Mouse (Mus musculus) embryonic facial prominence, embryonic 13.5 days (tissue): ENCODE measurements around the gene Rragc. TPM values are rescaled to one million over a fixed set of nuclear protein-coding genes. Genes with fewer than 3 reads are reported as not detected.

Experiments used
- ATAC-seq: fragments of 200-750 bp; cut with Nextera tagmentation; 2 replicates; pipeline ENCODE4 v1.8.0; 2017; ENCODE audit warnings: low read depth; ENCODE audit not compliant: insufficient number of reproducible peaks, insufficient read depth, low FRiP score, low TSS enrichment
- H3K27ac ChIP-seq: fragments of 300-500 bp; sonication (generic); 2 replicates; pipeline ENCODE4 v1.5.1; 2015; ENCODE audit warnings: moderate library complexity, mild to moderate bottlenecking, inconsistent platforms
- H3K27me3 ChIP-seq: fragments of 300-500 bp; sonication (generic); 2 replicates; pipeline ENCODE4 v1.6.1; 2015; ENCODE audit warnings: mild to moderate bottlenecking, inconsistent platforms
- H3K36me3 ChIP-seq: fragments of 300-500 bp; sonication (generic); 2 replicates; pipeline ENCODE4 v1.6.1; 2015; ENCODE audit warnings: mild to moderate bottlenecking, inconsistent platforms
- H3K4me1 ChIP-seq: fragments of 300-500 bp; sonication (generic); 2 replicates; pipeline ENCODE4 v1.6.1; 2015; ENCODE audit warnings: inconsistent platforms
- H3K4me2 ChIP-seq: fragments of 300-500 bp; sonication (generic); 2 replicates; pipeline ENCODE4 v1.6.1; 2015; ENCODE audit warnings: moderate library complexity, mild to moderate bottlenecking, inconsistent platforms
- H3K4me3 ChIP-seq: fragments of 300-500 bp; sonication (generic); 2 replicates; pipeline ENCODE4 v1.5.1; 2015; ENCODE audit warnings: mild to moderate bottlenecking, inconsistent platforms
- H3K9ac ChIP-seq: fragments of 300-500 bp; sonication (generic); 2 replicates; pipeline ENCODE4 v1.6.1; 2015; ENCODE audit warnings: mild to moderate bottlenecking, inconsistent platforms
- H3K9me3 ChIP-seq: fragments of 300-500 bp; sonication (generic); 2 replicates; pipeline ENCODE4 v1.6.1; 2016; ENCODE audit warnings: inconsistent platforms
- WGBS: fragments of 180-500 bp; shearing (Covaris S2); methylation state at CpG from one replicate; pipeline ENCODE4 v1.1.7; 2015; ENCODE audit warnings: mixed read lengths; 5-methylcytosine and 5-hydroxymethylcytosine counted together
- polyA plus RNA-seq: library from polyadenylated mRNA; unstranded; fragments of >200 nt; fragmentation: Nextera tagmentation; extraction: Ambion mirVana; gene quantifications from 2 replicates; pipeline ENCODE4 v1.2.1, GENCODE M21; 2015

Rragc gene
- polyA plus RNA-seq, 1 experiment from 2014 or later: 60.0 TPM

- Histone ChIP-seq H3K27ac (no peak overlapping the region), H3K4me2 (peak overlapping the region; percentile 51), H3K27me3 (peaks cover 45% of the 10 kb centered on the region), H3K9ac (peak overlapping the region; percentile 61), H3K4me1 (peaks cover 22% of the 10 kb centered on the region), H3K9me3 (no peaks in the 10 kb centered on the region), H3K4me3 (peak overlapping the region; percentile 29), H3K36me3 (no peaks in the 10 kb centered on the region)
- ATAC-seq: no peak
- 8% methylated on average over 31 of the region's 31 CpGs for WGBS
These were observed 39.7 kb downstream of the Rragc start for GRCm38 (mm10) chr4:123956703-123957491.

DNA sequence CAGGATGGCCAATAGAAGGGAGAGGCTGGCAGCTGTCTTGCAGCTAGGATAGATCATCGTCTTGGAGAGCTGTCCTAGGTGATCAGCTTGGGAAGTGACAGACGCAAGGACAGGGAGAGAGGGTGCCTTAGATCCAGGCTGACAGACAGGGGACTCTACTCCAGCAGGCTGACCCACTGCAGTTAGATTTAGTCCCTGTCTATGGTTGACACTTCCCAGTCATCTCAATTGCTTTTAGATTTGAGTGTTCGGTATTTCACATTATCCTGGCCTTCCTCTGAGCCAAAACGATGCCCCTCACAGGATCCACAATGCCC is 40.2 kb downstream of the Rragc start:
- Histone ChIP-seq H3K9ac (no peak overlapping the region), H3K4me1 (peaks cover 22% of the 10 kb centered on the region), H3K9me3 (no peaks in the 10 kb centered on the region), H3K27ac (no peak overlapping the region), H3K36me3 (no peaks in the 10 kb centered on the region), H3K4me3 (peak overlapping the region; percentile 29; the same call in 1 of the 2 replicates), H3K27me3 (peaks cover 45% of the 10 kb centered on the region), H3K4me2 (peak overlapping the region; percentile 51)
- WGBS: 48% methylated on average over 4 of the region's 4 CpGs
- no peak for ATAC-seq

DNA sequence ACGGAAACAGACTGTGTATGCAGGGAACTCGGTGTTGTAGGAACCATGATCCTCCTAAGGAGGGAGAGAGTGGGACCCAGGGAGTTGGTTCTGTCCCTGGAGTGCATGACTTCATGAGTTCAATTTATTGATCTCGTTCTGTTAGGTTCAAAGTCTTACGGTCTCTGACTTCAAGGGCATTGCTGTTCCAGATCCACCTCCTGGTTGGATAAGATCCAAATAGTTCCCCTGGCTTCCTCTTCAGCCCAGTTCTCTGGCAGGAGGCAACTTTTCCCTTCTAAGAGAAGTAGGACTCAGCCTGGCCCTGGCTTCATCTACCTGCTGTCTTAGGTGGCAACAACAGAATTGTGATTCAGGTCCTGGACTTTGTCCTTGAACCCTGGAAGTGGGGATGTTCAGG is 40.6 kb downstream of the Rragc start:
- Histone ChIP-seq H3K9me3 (no peaks in the 10 kb centered on the region), H3K27me3 (peaks cover 45% of the 10 kb centered on the region), H3K4me1 (peaks cover 22% of the 10 kb centered on the region), H3K4me2 (no peak overlapping the region), H3K9ac (no peak overlapping the region), H3K36me3 (no peaks in the 10 kb centered on the region), H3K27ac (no peak overlapping the region), H3K4me3 (no peak overlapping the region)
- 61% methylated on average over 4 of the region's 4 CpGs for WGBS
- ATAC-seq: no peak

GRCm38 (mm10) chr4:123960955-123961354 is 43.7 kb downstream of the Rragc start:
- H3K36me3 ChIP-seq: no peaks in the 10 kb centered on the region
- ATAC-seq: no peak
- WGBS: 42% methylated on average over 4 of the region's 4 CpGs

GRCm38 (mm10) chr4:123962721-123963120 is 45.5 kb downstream of the Rragc start:
- peaks cover 36% of the 10 kb centered on the region for H3K27me3 ChIP-seq

More at GRCm38 (mm10) chr4:123960955-123961354, 43.7 kb downstream of the Rragc start:
- Histone ChIP-seq H3K9ac (no peak overlapping the region), H3K4me1 (peaks cover 22% of the 10 kb centered on the region), H3K4me3 (no peak overlapping the region), H3K9me3 (no peaks in the 10 kb centered on the region), H3K27me3 (peaks cover 45% of the 10 kb centered on the region), H3K27ac (no peak overlapping the region), H3K4me2 (no peak overlapping the region)

GRCm38 (mm10) chr4:123968663-123969321 is 51.5 kb downstream of the Rragc start:
- no peak for ATAC-seq
- Histone ChIP-seq H3K4me2 (no peak overlapping the region), H3K36me3 (no peaks in the 10 kb centered on the region), H3K9ac (no peak overlapping the region), H3K4me3 (no peak overlapping the region), H3K27me3 (peaks cover 26% of the 10 kb centered on the region), H3K9me3 (no peaks in the 10 kb centered on the region), H3K4me1 (peaks cover 13% of the 10 kb centered on the region), H3K27ac (no peak overlapping the region)
- WGBS: 84% methylated on average over 8 of the region's 8 CpGs

More at GRCm38 (mm10) chr4:123962721-123963120, 45.5 kb downstream of the Rragc start:
- no peak overlapping the region for H3K27ac ChIP-seq
- no peak overlapping the region for H3K4me2 ChIP-seq
- no peaks in the 10 kb centered on the region for H3K9me3 ChIP-seq
- no peak for ATAC-seq
- H3K4me3 ChIP-seq: no peak overlapping the region
- no peak overlapping the region for H3K9ac ChIP-seq
- H3K36me3 ChIP-seq: no peaks in the 10 kb centered on the region
- 47% methylated on average over 9 of the region's 9 CpGs for WGBS
- H3K4me1 ChIP-seq: peaks cover 9% of the 10 kb centered on the region

- Histone ChIP-seq H3K27ac (no peak overlapping the region), H3K4me1 (peaks cover 13% of the 10 kb centered on the region), H3K27me3 (peaks cover 25% of the 10 kb centered on the region), H3K4me3 (no peak overlapping the region), H3K9me3 (no peaks in the 10 kb centered on the region), H3K4me2 (no peak overlapping the region), H3K9ac (no peak overlapping the region), H3K36me3 (no peaks in the 10 kb centered on the region)
- ATAC-seq: no peak
- 77% methylated on average over 7 of the region's 7 CpGs for WGBS
These were observed 52.2 kb downstream of the Rragc start for GRCm38 (mm10) chr4:123969458-123969857.

DNA sequence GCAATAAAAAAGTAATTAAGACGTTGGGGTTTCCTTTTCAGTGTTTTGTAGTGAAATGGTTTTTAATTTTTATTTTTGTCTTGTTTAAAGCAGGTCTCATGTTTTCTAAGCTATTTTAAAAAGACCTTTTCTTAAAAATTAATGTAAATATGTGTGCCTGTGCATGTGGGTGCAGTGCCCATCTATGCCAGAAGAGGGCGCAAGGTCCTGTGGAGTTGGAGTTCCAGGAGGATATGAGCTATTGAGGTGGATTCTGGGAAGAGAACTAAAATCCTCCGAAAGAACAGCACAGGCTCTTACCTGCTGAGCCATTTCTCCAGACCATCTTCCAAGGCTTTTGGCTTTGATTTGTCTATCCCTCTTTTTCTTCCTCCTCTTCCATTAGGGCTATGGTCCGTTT is 53.8 kb downstream of the Rragc start:
- Histone ChIP-seq H3K27ac (no peak overlapping the region), H3K4me3 (no peak overlapping the region), H3K36me3 (no peaks in the 10 kb centered on the region), H3K27me3 (peaks cover 11% of the 10 kb centered on the region; the same call in 1 of the 2 replicates), H3K9me3 (no peaks in the 10 kb centered on the region), H3K4me1 (peaks cover 13% of the 10 kb centered on the region), H3K4me2 (no peak overlapping the region), H3K9ac (no peak overlapping the region)
- ATAC-seq: no peak
- WGBS: 76% methylated on average over 4 of the region's 4 CpGs

DNA sequence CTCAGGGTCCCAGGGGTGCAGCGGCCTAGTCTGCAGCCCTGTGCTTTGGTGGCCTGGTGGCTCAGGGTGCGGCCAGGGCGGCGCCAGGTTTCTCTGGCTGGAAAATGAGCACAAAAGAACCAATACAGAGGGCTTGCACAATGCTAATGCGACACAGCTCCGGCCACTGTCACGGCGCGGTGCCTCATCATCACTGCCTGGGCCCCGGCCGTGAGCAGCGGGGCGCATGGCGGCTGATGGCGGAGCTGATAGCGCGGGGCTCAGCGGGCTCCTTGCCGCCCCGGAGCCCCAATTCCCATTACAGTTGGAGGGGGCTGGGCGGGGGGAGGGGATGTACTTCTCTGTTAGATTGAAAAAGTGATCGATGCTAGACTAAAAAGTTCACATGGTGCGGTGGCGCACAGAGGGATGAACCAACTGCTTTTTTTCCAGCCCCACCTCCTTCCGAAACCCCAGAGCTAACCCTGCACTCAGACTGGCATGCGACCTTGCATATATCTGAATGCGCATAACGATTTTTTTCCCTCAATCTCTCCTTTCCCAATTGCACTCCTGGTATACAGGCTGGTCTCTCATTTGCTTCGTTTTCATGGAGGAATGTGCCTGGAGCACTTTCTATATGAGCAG is 55.3 kb downstream of the Rragc start:
- peak overlapping the region; percentile 55 for H3K27ac ChIP-seq
- 0 out of 2 replicates have a peak, but pooled peaks have one; percentile 43 for ATAC-seq
- H3K4me2 ChIP-seq: peak overlapping the region; percentile 68
- peak overlapping the region; percentile 38 for H3K4me3 ChIP-seq
- no peaks in the 10 kb centered on the region for H3K9me3 ChIP-seq
- no peaks in the 10 kb centered on the region for H3K36me3 ChIP-seq
- H3K27me3 ChIP-seq: peaks cover 5% of the 10 kb centered on the region; the same call in 1 of the 2 replicates
- H3K9ac ChIP-seq: peak overlapping the region; percentile 54
- peaks cover 13% of the 10 kb centered on the region for H3K4me1 ChIP-seq
- 3% methylated on average over 29 of the region's 29 CpGs for WGBS

- Histone ChIP-seq H3K4me3 (no peak overlapping the region), H3K9ac (no peak overlapping the region), H3K36me3 (no peaks in the 10 kb centered on the region), H3K27ac (no peak overlapping the region), H3K4me1 (no peaks in the 10 kb centered on the region), H3K9me3 (no peaks in the 10 kb centered on the region), H3K27me3 (0 out of 2 replicates have a peak, but pooled peaks cover 4% of the 10 kb centered on the region), H3K4me2 (no peak overlapping the region)
- 59% methylated on average over 5 of the region's 5 CpGs for WGBS
- no peak for ATAC-seq
These were observed 64.9 kb downstream of the Rragc start for GRCm38 (mm10) chr4:123982105-123982504.
